Mouse (Mus musculus): Measurements from ENCODE around the gene Prpf8. TPM values are rescaled to one million over a fixed set of nuclear protein-coding genes. Genes with fewer than 3 reads are reported as not detected.

Prpf8 gene
- polyA plus RNA-seq, 1 experiment from 2014 or later, result 89.5 TPM

DNA sequence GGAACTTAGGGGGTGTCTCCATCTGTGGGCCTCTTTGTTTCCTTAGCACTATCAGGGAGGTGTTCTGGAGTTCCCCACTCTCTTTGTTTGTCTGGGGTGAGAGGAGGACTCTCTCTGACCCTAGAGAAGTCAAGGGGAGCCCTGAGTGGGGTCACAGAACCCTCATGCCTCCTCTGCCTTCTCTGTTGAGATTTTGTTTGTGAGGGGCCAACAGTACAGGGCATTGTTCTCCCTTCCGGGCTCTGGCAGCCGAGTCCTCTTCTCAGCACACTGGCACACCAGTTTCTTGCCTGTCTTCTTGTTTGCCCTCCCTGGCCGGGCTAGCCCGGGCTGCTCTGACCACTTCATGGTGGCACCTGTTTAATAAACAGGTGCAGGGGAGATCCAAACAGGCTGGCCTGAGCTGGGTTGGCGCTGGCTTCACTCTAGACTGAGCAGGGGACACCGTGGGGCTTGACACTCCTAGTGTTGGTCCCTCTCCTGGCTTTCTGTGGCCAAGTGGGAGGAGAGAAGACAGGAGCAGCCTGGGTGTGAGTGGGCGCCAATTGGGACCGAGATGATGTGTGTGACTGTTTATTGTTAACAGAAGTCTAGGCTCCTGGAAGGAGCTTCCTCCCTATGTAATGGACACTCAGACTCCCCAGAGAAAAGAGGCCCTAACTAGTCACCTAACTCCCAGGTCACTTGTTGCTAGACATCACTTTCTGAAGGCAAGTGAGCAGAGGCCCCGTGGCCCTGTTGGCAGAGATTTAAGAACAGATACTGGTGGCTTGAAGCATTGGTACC lies 51.8 kb downstream of the Prpf8 start:
- H3K27ac ChIP-seq (replicated peaks; ENCODE audit: low read depth, low read length), result peak overlapping the region; percentile 37
- peaks cover 4% of the 10 kb centered on the region; the same call in 1 of the 2 replicates for H3K36me3 ChIP-seq (ENCODE audit: control insufficient read depth, insufficient read depth, low read length)
- no peaks in the 10 kb centered on the region for H3K27me3 ChIP-seq (ENCODE audit: control insufficient read depth, insufficient read depth, low read length)
- no peaks in the 10 kb centered on the region for H3K9me3 ChIP-seq (ENCODE audit: control insufficient read depth, low read length)
- H3K4me1 ChIP-seq (ENCODE audit: control insufficient read depth, insufficient read depth, low read length), result peaks cover 29% of the 10 kb centered on the region
- no peak overlapping the region for H3K4me2 ChIP-seq (ENCODE audit: low read length)
- 70% methylated on average over 9 of the region's 9 CpGs for WGBS
- DNase-seq (no peak), ATAC-seq (ENCODE audit: low FRiP score, low TSS enrichment) (no peak)
- H3K4me3 ChIP-seq (replicated peaks; ENCODE audit: low read depth, low read length), result no peak overlapping the region
- no peak overlapping the region for H3K9ac ChIP-seq (replicated peaks; ENCODE audit: low read length)

DNA sequence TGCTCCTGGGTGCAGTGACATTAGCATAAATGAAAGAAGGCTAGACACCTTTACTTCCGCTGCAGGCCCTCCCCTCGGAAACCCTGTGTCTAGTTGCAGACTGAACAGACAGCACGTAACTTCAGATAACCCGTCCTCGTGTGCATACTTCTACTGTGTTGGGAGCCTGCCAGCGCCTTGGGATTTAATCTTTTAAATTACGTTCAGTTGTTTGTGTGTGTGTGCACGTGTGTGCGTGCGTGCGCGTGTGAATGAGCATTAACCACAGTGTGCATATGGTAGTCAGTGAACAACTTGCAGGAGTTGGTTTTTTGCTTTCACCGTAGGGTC lies 52.3 kb downstream of the Prpf8 start:
- ATAC-seq (ENCODE audit: low FRiP score, low TSS enrichment) (no peak), DNase-seq (no peak)
- H3K4me2 ChIP-seq (ENCODE audit: low read length), result no peak overlapping the region
- no peak overlapping the region for H3K27ac ChIP-seq (replicated peaks; ENCODE audit: low read depth, low read length)
- no peak overlapping the region for H3K4me3 ChIP-seq (replicated peaks; ENCODE audit: low read depth, low read length)
- no peak overlapping the region for H3K9ac ChIP-seq (replicated peaks; ENCODE audit: low read length)
- H3K9me3 ChIP-seq (ENCODE audit: control insufficient read depth, low read length), result no peaks in the 10 kb centered on the region
- H3K4me1 ChIP-seq (ENCODE audit: control insufficient read depth, insufficient read depth, low read length), result peaks cover 26% of the 10 kb centered on the region
- 92% methylated on average over 13 of the region's 13 CpGs for WGBS
- H3K27me3 ChIP-seq (ENCODE audit: control insufficient read depth, insufficient read depth, low read length), result no peaks in the 10 kb centered on the region
- peaks cover 7% of the 10 kb centered on the region; the same call in 1 of the 2 replicates for H3K36me3 ChIP-seq (ENCODE audit: control insufficient read depth, insufficient read depth, low read length)

DNA sequence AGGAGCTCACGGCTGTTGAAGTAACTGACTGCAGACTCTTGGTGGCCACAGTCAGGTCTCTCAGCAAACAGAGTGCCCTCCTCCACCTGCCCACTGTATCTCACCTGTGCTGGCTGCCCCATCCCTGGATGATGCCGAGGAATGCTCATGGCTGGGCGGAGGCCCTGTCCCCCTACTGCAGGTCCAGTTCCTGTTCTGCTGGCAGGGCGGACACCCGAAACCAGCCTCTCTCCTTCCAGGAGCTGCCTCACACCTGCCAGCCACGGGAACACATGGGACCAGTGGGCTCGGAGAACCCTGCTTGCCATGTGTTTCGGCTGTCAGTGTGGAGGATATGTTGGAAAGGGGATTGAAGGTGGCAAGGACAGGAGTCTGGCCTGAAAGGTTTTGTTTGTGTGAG lies 53.6 kb downstream of the Prpf8 start:
- no peaks in the 10 kb centered on the region for H3K9me3 ChIP-seq (ENCODE audit: control insufficient read depth, low read length)
- H3K4me3 ChIP-seq (replicated peaks; ENCODE audit: low read depth, low read length), result no peak overlapping the region
- H3K9ac ChIP-seq (replicated peaks; ENCODE audit: low read length), result no peak overlapping the region
- WGBS, result 78% methylated on average over 8 of the region's 8 CpGs
- no peak overlapping the region for H3K4me2 ChIP-seq (ENCODE audit: low read length)
- H3K27ac ChIP-seq (replicated peaks; ENCODE audit: low read depth, low read length), result no peak overlapping the region
- no peaks in the 10 kb centered on the region for H3K27me3 ChIP-seq (ENCODE audit: control insufficient read depth, insufficient read depth, low read length)
- H3K4me1 ChIP-seq (ENCODE audit: control insufficient read depth, insufficient read depth, low read length), result peaks cover 16% of the 10 kb centered on the region
- ATAC-seq (ENCODE audit: low FRiP score, low TSS enrichment), result no peak
- DNase-seq, result no peak
- peaks cover 17% of the 10 kb centered on the region for H3K36me3 ChIP-seq (ENCODE audit: control insufficient read depth, insufficient read depth, low read length)

DNA sequence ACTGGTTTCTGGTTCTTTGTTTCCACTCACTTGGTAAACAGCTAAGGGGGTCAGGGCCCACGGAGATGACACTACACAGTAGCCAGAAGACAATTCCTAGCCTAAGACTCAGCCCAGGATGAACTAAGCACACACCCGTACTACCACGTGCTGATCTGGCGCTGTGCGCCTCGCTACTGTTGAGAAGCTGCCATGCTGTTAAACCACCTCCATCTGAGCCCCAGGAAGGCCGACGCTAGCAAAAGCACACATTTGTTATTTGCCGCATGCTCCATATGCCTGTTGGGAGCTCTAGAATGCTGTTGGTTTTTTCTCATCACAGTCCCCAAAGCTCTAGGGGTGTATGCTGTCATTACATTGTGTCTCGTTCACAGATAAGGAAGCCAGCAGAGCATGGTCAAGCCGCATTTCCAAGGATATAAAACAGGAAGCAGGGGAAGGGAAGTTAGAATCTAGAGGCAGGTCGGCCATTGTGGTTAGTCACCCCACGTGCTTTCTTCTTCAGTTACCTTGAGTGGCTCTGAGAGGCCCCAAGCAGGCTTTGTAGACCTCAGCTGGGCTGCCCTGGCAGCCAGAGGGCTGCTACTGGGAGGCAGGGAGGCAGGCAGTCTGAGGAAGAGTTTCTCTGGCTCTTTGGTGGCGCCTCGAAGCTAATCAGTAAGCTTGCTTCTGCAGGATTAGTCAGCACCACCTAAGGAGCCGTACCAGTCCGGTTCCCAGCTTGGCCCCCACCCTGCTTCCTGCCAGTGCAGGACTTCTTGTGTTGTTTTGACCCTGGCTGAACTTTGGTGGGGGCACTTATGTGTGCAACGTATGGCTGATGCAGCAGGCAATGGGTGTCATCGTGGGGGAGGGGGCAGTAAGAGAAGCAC lies 54.3 kb downstream of the Prpf8 start:
- no peak for DNase-seq
- Histone ChIP-seq H3K27me3 (ENCODE audit: control insufficient read depth, insufficient read depth, low read length) (no peaks in the 10 kb centered on the region), H3K36me3 (ENCODE audit: control insufficient read depth, insufficient read depth, low read length) (peaks cover 24% of the 10 kb centered on the region), H3K9me3 (ENCODE audit: control insufficient read depth, low read length) (no peaks in the 10 kb centered on the region), H3K4me2 (ENCODE audit: low read length) (no peak overlapping the region), H3K27ac (replicated peaks; ENCODE audit: low read depth, low read length) (no peak overlapping the region), H3K4me3 (replicated peaks; ENCODE audit: low read depth, low read length) (no peak overlapping the region), H3K9ac (replicated peaks; ENCODE audit: low read length) (no peak overlapping the region), H3K4me1 (ENCODE audit: control insufficient read depth, insufficient read depth, low read length) (peaks cover 10% of the 10 kb centered on the region; the same call in 1 of the 2 replicates)
- 69% methylated on average over 19 of the region's 19 CpGs for WGBS
- ATAC-seq (ENCODE audit: low FRiP score, low TSS enrichment), result no peak

DNA sequence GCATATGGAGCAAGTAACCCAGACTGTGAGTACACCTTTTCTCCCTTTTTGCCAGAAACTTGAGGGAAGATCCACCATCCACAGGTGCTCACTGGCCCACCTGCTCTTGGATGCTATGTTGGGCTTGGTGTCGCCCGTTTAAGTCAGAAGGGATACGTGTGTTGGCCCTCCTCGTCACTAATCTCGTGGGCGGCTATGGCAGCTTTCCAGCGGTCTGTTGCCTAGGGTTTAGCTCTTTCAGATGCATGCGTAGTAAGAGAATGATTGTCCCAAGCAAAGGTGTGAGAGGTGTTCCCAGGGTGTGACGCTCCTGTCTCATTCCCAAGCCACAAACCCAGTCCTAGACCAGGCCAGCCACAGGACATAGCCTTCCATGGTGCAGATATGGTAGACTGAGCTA lies 58.1 kb downstream of the Prpf8 start:
- H3K4me2 ChIP-seq (ENCODE audit: low read length), result no peak overlapping the region
- H3K27ac ChIP-seq (replicated peaks; ENCODE audit: low read depth, low read length), result no peak overlapping the region
- 83% methylated on average over 9 of the region's 9 CpGs for WGBS
- no peak overlapping the region for H3K9ac ChIP-seq (replicated peaks; ENCODE audit: low read length)
- DNase-seq (no peak), ATAC-seq (ENCODE audit: low FRiP score, low TSS enrichment) (no peak)
- H3K27me3 ChIP-seq (ENCODE audit: control insufficient read depth, insufficient read depth, low read length), result no peaks in the 10 kb centered on the region
- 0 out of 2 replicates have a peak, but pooled peaks cover 7% of the 10 kb centered on the region for H3K4me1 ChIP-seq (ENCODE audit: control insufficient read depth, insufficient read depth, low read length)
- H3K36me3 ChIP-seq (ENCODE audit: control insufficient read depth, insufficient read depth, low read length), result peaks cover 48% of the 10 kb centered on the region
- H3K4me3 ChIP-seq (replicated peaks; ENCODE audit: low read depth, low read length), result no peak overlapping the region
- no peaks in the 10 kb centered on the region for H3K9me3 ChIP-seq (ENCODE audit: control insufficient read depth, low read length)

DNA sequence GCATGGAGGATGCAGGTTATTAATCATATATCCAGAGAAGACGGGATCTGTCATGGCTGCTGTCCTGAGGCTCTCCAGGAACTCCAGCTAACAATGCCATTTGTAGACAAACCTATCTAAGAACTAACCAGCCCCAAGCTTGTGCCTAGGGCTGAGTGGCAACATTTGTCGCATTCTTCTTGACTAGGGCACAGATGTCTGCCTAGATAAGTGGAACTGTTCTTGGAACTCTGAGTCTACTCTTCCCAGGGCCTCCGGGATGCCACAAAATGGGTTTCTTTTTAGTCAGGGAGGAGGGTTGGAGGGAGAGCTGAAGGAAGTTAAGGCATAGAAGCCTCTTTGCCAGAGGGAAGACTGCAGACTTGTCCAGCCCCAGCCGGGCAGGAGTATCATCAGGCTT lies 59.4 kb downstream of the Prpf8 start:
- H3K9me3 ChIP-seq (ENCODE audit: control insufficient read depth, low read length), result no peaks in the 10 kb centered on the region
- no peak overlapping the region for H3K4me2 ChIP-seq (ENCODE audit: low read length)
- no peaks in the 10 kb centered on the region for H3K27me3 ChIP-seq (ENCODE audit: control insufficient read depth, insufficient read depth, low read length)
- no peak overlapping the region for H3K4me3 ChIP-seq (replicated peaks; ENCODE audit: low read depth, low read length)
- 0 out of 2 replicates have a peak, but pooled peaks cover 8% of the 10 kb centered on the region for H3K4me1 ChIP-seq (ENCODE audit: control insufficient read depth, insufficient read depth, low read length)
- ATAC-seq (ENCODE audit: low FRiP score, low TSS enrichment) (no peak), DNase-seq (no peak)
- 77% methylated on average over 4 of the region's 4 CpGs for WGBS
- H3K36me3 ChIP-seq (ENCODE audit: control insufficient read depth, insufficient read depth, low read length), result peaks cover 51% of the 10 kb centered on the region
- H3K27ac ChIP-seq (replicated peaks; ENCODE audit: low read depth, low read length), result no peak overlapping the region
- H3K9ac ChIP-seq (replicated peaks; ENCODE audit: low read length), result no peak overlapping the region

DNA sequence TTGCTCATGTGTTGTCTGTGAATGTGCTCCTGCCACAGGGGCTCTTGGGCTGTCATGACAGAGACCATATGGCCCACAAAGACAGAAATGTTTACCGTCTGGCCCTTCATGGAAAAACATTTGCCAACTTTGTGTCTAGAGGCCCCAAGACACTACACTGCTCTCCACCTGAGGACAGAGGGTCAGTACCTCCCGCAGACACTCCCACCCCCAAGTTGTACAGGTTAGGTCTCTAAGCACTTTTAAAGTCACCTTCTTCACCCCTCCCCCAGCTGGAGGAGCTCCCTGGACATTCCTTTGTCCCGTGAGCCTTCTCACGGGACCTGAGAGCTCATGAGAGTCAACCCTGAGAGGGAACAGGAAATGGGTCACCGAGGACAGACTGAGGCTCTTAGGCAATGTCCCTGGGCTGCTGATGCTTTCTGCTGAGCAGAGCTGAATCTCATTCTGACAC lies 63.1 kb downstream of the Prpf8 start:
- DNase-seq (no peak), ATAC-seq (ENCODE audit: low FRiP score, low TSS enrichment) (no peak)
- H3K9ac ChIP-seq (replicated peaks; ENCODE audit: low read length), result no peak overlapping the region
- WGBS, result 64% methylated on average over 5 of the region's 5 CpGs
- H3K4me2 ChIP-seq (ENCODE audit: low read length), result no peak overlapping the region
- no peak overlapping the region for H3K4me3 ChIP-seq (replicated peaks; ENCODE audit: low read depth, low read length)
- H3K27ac ChIP-seq (replicated peaks; ENCODE audit: low read depth, low read length), result no peak overlapping the region
- no peaks in the 10 kb centered on the region for H3K9me3 ChIP-seq (ENCODE audit: control insufficient read depth, low read length)
- peaks cover 11% of the 10 kb centered on the region; the same call in 1 of the 2 replicates for H3K4me1 ChIP-seq (ENCODE audit: control insufficient read depth, insufficient read depth, low read length)
- H3K27me3 ChIP-seq (ENCODE audit: control insufficient read depth, insufficient read depth, low read length), result no peaks in the 10 kb centered on the region
- H3K36me3 ChIP-seq (ENCODE audit: control insufficient read depth, insufficient read depth, low read length), result peaks cover 40% of the 10 kb centered on the region

DNA sequence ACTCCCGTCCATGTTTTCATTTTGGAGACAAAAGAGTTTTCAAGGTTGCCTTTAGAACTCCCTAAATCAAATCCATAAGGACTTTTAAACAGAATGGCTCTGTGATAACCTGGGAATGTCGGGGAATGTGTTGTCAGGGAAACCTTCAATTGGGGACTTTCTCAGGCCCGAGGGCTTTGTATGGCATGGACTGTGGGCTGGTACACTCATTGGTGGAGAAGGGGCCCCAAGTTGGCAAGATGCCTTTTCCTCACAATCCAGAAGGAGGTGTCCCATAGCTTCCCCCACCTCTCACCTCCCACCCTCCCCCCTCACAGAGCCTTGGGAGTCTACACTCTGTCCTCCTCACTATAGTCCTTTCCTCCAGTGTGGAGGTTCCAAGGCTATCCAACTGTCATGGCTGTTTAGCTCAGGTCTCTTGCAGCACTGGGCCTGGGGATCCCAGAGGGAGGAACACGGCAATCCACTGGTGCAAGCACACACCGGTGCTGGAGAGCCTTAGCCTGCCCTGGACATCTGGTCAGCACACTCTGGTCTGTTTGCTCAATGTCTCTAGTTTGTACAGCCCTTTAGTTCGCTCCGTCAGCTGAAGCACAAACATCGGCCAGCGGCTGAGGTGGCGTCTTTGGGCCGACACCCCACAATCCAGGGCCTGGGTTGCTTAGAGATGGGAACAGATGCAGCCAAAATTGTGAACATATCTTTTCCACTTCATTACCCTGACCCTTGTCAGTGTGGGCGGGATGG lies 63.8 kb downstream of the Prpf8 start:
- Histone ChIP-seq H3K4me1 (ENCODE audit: control insufficient read depth, insufficient read depth, low read length) (peaks cover 11% of the 10 kb centered on the region; the same call in 1 of the 2 replicates), H3K4me2 (ENCODE audit: low read length) (no peak overlapping the region), H3K9me3 (ENCODE audit: control insufficient read depth, low read length) (no peaks in the 10 kb centered on the region), H3K27ac (replicated peaks; ENCODE audit: low read depth, low read length) (no peak overlapping the region), H3K36me3 (ENCODE audit: control insufficient read depth, insufficient read depth, low read length) (peaks cover 33% of the 10 kb centered on the region), H3K9ac (replicated peaks; ENCODE audit: low read length) (no peak overlapping the region), H3K4me3 (replicated peaks; ENCODE audit: low read depth, low read length) (no peak overlapping the region), H3K27me3 (ENCODE audit: control insufficient read depth, insufficient read depth, low read length) (no peaks in the 10 kb centered on the region)
- WGBS, result 67% methylated on average over 12 of the region's 12 CpGs
- DNase-seq (no peak), ATAC-seq (ENCODE audit: low FRiP score, low TSS enrichment) (no peak)
